Mouse (Mus musculus) heart, embryonic 10.5 days (tissue): ENCODE data around the gene Hist1h4a. TPM values are rescaled to one million over a fixed set of nuclear protein-coding genes. Genes with fewer than 3 reads are reported as not detected.
"Not testable (repeated sequence)": the region's sequence is repeated elsewhere in the genome, so short reads cannot be mapped to it uniquely, and the experiment has no call there.

Experiments
- DNase-seq: peaks from one replicate; pipeline ENCODE4 v3.0.0-alpha.2; 2017; ENCODE audit warnings: low spot score
- H3K27ac ChIP-seq: fragments of 300-500 bp; sonication (generic); 2 replicates; pipeline ENCODE4 v1.5.1; 2016; ENCODE audit warnings: mild to moderate bottlenecking
- H3K27me3 ChIP-seq: fragments of 300-500 bp; sonication (generic); 2 replicates; pipeline ENCODE4 v1.6.1; 2016; ENCODE audit warnings: mild to moderate bottlenecking; ENCODE audit not compliant: poor library complexity, insufficient read depth, severe bottlenecking
- H3K36me3 ChIP-seq: fragments of 300-500 bp; sonication (generic); 2 replicates; pipeline ENCODE4 v1.6.1; 2016; ENCODE audit warnings: mild to moderate bottlenecking, moderate library complexity
- H3K4me1 ChIP-seq: fragments of 300-500 bp; sonication (generic); 2 replicates; pipeline ENCODE4 v1.6.1; 2016; ENCODE audit warnings: mild to moderate bottlenecking
- H3K4me3 ChIP-seq: fragments of 300-500 bp; sonication (generic); 2 replicates; pipeline ENCODE4 v1.5.1; 2016; ENCODE audit warnings: mild to moderate bottlenecking, moderate library complexity
- H3K9me3 ChIP-seq: fragments of 300-500 bp; sonication (generic); 2 replicates; pipeline ENCODE4 v1.6.1; 2016; ENCODE audit warnings: mild to moderate bottlenecking, moderate library complexity
- WGBS: fragments of 180-500 bp; shearing (Covaris S2); methylation state at CpG from one replicate; pipeline ENCODE4 v1.1.7; 2016; 5-methylcytosine and 5-hydroxymethylcytosine counted together
- microRNA-seq: library from miRNA; unstranded; fragments of <30 nt; microRNA quantifications from one replicate; pipeline ENCODE4, GENCODE M21; 2017
- polyA plus RNA-seq: library from polyadenylated mRNA; unstranded; fragments of >200 nt; fragmentation: Nextera tagmentation; extraction: Ambion mirVana; gene quantifications from 2 replicates; pipeline ENCODE4 v1.2.1, GENCODE M21; 2016

The Hist1h4a gene
- polyA plus RNA-seq, 1 experiment from 2014 or later = 0.28 TPM

- H3K4me1 ChIP-seq = peaks cover 4% of the 10 kb centered on the region
- peak; percentile 82 for DNase-seq
- no peaks in the 10 kb centered on the region for H3K27me3 ChIP-seq
- 20% methylated on average over 8 of the region's 8 CpGs for WGBS
- H3K9me3 ChIP-seq = no peaks in the 10 kb centered on the region
- H3K4me3 ChIP-seq = no peak overlapping the region
- no peaks in the 10 kb centered on the region for H3K36me3 ChIP-seq
- no peak overlapping the region; the same call in 1 of the 2 replicates for H3K27ac ChIP-seq
Observed at GRCm38 (mm10) chr13:23730479-23730878, 30.6 kb downstream of the Hist1h4a start.

- WGBS = 92% methylated on average over 5 of the region's 5 CpGs
- H3K9me3 ChIP-seq = no peaks in the 10 kb centered on the region
- H3K4me1 ChIP-seq = peaks cover 8% of the 10 kb centered on the region
- H3K36me3 ChIP-seq = no peaks in the 10 kb centered on the region
- H3K27ac ChIP-seq = no peak overlapping the region
- H3K27me3 ChIP-seq = no peaks in the 10 kb centered on the region
- H3K4me3 ChIP-seq = no peak overlapping the region
- DNase-seq = no peak
Observed at GRCm38 (mm10) chr13:23729706-23730105, 31.3 kb downstream of the Hist1h4a start.

- Histone ChIP-seq H3K4me3 (no peak overlapping the region), H3K36me3 (no peaks in the 10 kb centered on the region), H3K9me3 (no peaks in the 10 kb centered on the region), H3K4me1 (peaks cover 13% of the 10 kb centered on the region), H3K27ac (no peak overlapping the region), H3K27me3 (no peaks in the 10 kb centered on the region)
- no peak for DNase-seq
- WGBS = 91% methylated on average over 9 of the region's 9 CpGs
Observed at GRCm38 (mm10) chr13:23729192-23729525, 31.9 kb downstream of the Hist1h4a start.

GRCm38 (mm10) chr13:23728472-23729191, 32.4 kb downstream of the Hist1h4a start:
- Histone ChIP-seq H3K27me3 (no peaks in the 10 kb centered on the region), H3K9me3 (no peaks in the 10 kb centered on the region), H3K36me3 (no peaks in the 10 kb centered on the region), H3K4me1 (peaks cover 18% of the 10 kb centered on the region), H3K27ac (no peak overlapping the region), H3K4me3 (no peak overlapping the region)
- DNase-seq = no peak
- 71% methylated on average over 18 of the region's 18 CpGs for WGBS

- no peaks in the 10 kb centered on the region for H3K27me3 ChIP-seq
- peak overlapping the region; percentile 73; the same call in 1 of the 2 replicates for H3K27ac ChIP-seq
- whole genome bisulfite sequencing = 63% methylated on average over 1 of the region's 1 CpGs
- DNase-seq = no peak
- H3K9me3 ChIP-seq = no peaks in the 10 kb centered on the region
- H3K4me1 ChIP-seq = peaks cover 15% of the 10 kb centered on the region
- H3K36me3 ChIP-seq = no peaks in the 10 kb centered on the region
- H3K4me3 ChIP-seq = no peak overlapping the region
Observed at GRCm38 (mm10) chr13:23725213-23725612, 35.8 kb downstream of the Hist1h4a start.

- peaks cover 15% of the 10 kb centered on the region for H3K4me1 ChIP-seq
- H3K27ac ChIP-seq = peak overlapping the region; percentile 73; the same call in 1 of the 2 replicates
- no peaks in the 10 kb centered on the region for H3K36me3 ChIP-seq
- no peaks in the 10 kb centered on the region for H3K9me3 ChIP-seq
- no peak overlapping the region for H3K4me3 ChIP-seq
- no peaks in the 10 kb centered on the region for H3K27me3 ChIP-seq
- no peak for DNase-seq
- WGBS = 42% methylated on average over 4 of the region's 4 CpGs
Observed at GRCm38 (mm10) chr13:23724239-23724638, 36.8 kb downstream of the Hist1h4a start.

- 11% methylated on average over 2 of the region's 2 CpGs for WGBS
- not testable (repeated sequence) for DNase-seq, H3K27ac ChIP-seq
Observed at GRCm38 (mm10) chr13:23717593-23718245, 43.3 kb downstream of the Hist1h4a start.

GRCm38 (mm10) chr13:23717176-23717575, 43.9 kb downstream of the Hist1h4a start:
- no peak for DNase-seq
- no peak overlapping the region for H3K27ac ChIP-seq
- H3K27me3 ChIP-seq = no peaks in the 10 kb centered on the region
- H3K4me3 ChIP-seq = no peak overlapping the region
- peaks cover 3% of the 10 kb centered on the region; the same call in 1 of the 2 replicates for H3K4me1 ChIP-seq
- no peaks in the 10 kb centered on the region for H3K9me3 ChIP-seq
- no peaks in the 10 kb centered on the region for H3K36me3 ChIP-seq
- WGBS = 36% methylated on average over 11 of the region's 11 CpGs

More at GRCm38 (mm10) chr13:23717593-23718245, 43.3 kb downstream of the Hist1h4a start:
- not testable (repeated sequence) for H3K4me1 ChIP-seq, H3K36me3 ChIP-seq, H3K4me3 ChIP-seq, H3K27me3 ChIP-seq, H3K9me3 ChIP-seq

GRCm38 (mm10) chr13:23716261-23717042, 44.6 kb downstream of the Hist1h4a start:
- DNase-seq = no peak
- H3K4me3 ChIP-seq = no peak overlapping the region
- H3K27ac ChIP-seq = no peak overlapping the region
- peaks cover 3% of the 10 kb centered on the region; the same call in 1 of the 2 replicates for H3K4me1 ChIP-seq
- H3K9me3 ChIP-seq = no peaks in the 10 kb centered on the region
- no peaks in the 10 kb centered on the region for H3K27me3 ChIP-seq
- H3K36me3 ChIP-seq = no peaks in the 10 kb centered on the region
- WGBS = 61% methylated on average over 5 of the region's 5 CpGs

Small RNA genes lying within 50 kb of the gene (microRNA-seq; reads per million reads assigned to microRNA genes)
- gene Gm44314 (not detected), gene Gm44484 (not detected)

Other genes starting within 250 kb of the Hist1h4a start
- 2.5 and 2.8 TPM in 2 replicates for gene Hist1h4h, start 230.2 kb downstream of the Hist1h4a start, polyA plus RNA-seq
- 1.7 and 4.9 TPM in 2 replicates for gene Hist1h2af, start 227.3 kb downstream of the Hist1h4a start, polyA plus RNA-seq
- gene Hist1h3g, start 225.8 kb downstream of the Hist1h4a start, polyA plus RNA-seq = 3.2 and 3.5 TPM in 2 replicates
- 0.22 and 0.73 TPM in 2 replicates for gene Hist1h2bh, start 217.8 kb downstream of the Hist1h4a start, polyA plus RNA-seq
- gene Hist1h3f, start 217.2 kb downstream of the Hist1h4a start, polyA plus RNA-seq = 0.31 and 0.99 TPM in 2 replicates
- gene Hist1h4f, start 209.6 kb downstream of the Hist1h4a start, polyA plus RNA-seq = 0.51 TPM in 1 of 2 replicates, not detected in the other
- gene Hist1h1d, start 208.0 kb downstream of the Hist1h4a start, polyA plus RNA-seq = 0.17 and 0.36 TPM in 2 replicates
- 3.0 and 3.5 TPM in 2 replicates for gene Hist1h3e, start 198.9 kb downstream of the Hist1h4a start, polyA plus RNA-seq
- 39.9 and 49.4 TPM in 2 replicates for gene Hist1h2ae, start 190.0 kb downstream of the Hist1h4a start, polyA plus RNA-seq
- 2.8 and 4.8 TPM in 2 replicates for gene Hist1h2bg, start 189.8 kb downstream of the Hist1h4a start, polyA plus RNA-seq
- 1.1 and 1.8 TPM in 2 replicates for gene Hist1h2bf, start 187.0 kb downstream of the Hist1h4a start, polyA plus RNA-seq
- 0.54 and 1.1 TPM in 2 replicates for gene Hist1h2ad, start 186.8 kb downstream of the Hist1h4a start, polyA plus RNA-seq
- 1.4 and 5.3 TPM in 2 replicates for gene Hist1h3d, start 185.5 kb downstream of the Hist1h4a start, polyA plus RNA-seq
- 41.9 and 60.3 TPM in 2 replicates for gene Hist1h4d, start 179.6 kb downstream of the Hist1h4a start, polyA plus RNA-seq
- gene Hist1h2be, start 140.1 kb downstream of the Hist1h4a start, polyA plus RNA-seq = 1.2 and 1.9 TPM in 2 replicates
- gene Hist1h1e, start 138.7 kb downstream of the Hist1h4a start, polyA plus RNA-seq = 9.5 and 11.1 TPM in 2 replicates
- gene Hist1h2ac, start 77.3 kb downstream of the Hist1h4a start, polyA plus RNA-seq = 0.63 and 0.84 TPM in 2 replicates
- gene Hist1h2bc, start 77.0 kb downstream of the Hist1h4a start, polyA plus RNA-seq = 24.3 and 29.4 TPM in 2 replicates
- 0.24 TPM in 1 of 2 replicates, not detected in the other for gene Hist1h1t, start 65.4 kb downstream of the Hist1h4a start, polyA plus RNA-seq
- 3.2 and 3.3 TPM in 2 replicates for gene Hist1h4c, start 62.8 kb downstream of the Hist1h4a start, polyA plus RNA-seq
- 5.2 and 8.3 TPM in 2 replicates for gene Hfe, start 50.4 kb downstream of the Hist1h4a start, polyA plus RNA-seq
- gene Hist1h1c, start 22.4 kb downstream of the Hist1h4a start, polyA plus RNA-seq = 17.2 TPM in 2 replicates
- 4.2 and 4.4 TPM in 2 replicates for gene Hist1h3c, start 15.6 kb downstream of the Hist1h4a start, polyA plus RNA-seq
- 1.4 and 2.9 TPM in 2 replicates for gene Hist1h2bb, start 14.5 kb downstream of the Hist1h4a start, polyA plus RNA-seq
- 16.1 and 23.3 TPM in 2 replicates for gene Hist1h2ab, start 10.1 kb downstream of the Hist1h4a start, polyA plus RNA-seq
- 2.6 and 3.2 TPM in 2 replicates for gene Hist1h3b, start 9.0 kb downstream of the Hist1h4a start, polyA plus RNA-seq
- 3.4 and 4.4 TPM in 2 replicates for gene Hist1h4b, start 4.2 kb downstream of the Hist1h4a start, polyA plus RNA-seq
- gene Hist1h3a, start 1.2 kb upstream of the Hist1h4a start, polyA plus RNA-seq = 2.0 and 3.2 TPM in 2 replicates
- 1.2 and 1.4 TPM in 2 replicates for gene Hist1h1a, start 2.4 kb upstream of the Hist1h4a start, polyA plus RNA-seq
- gene Trim38, start 8.7 kb upstream of the Hist1h4a start, polyA plus RNA-seq = 0.14 TPM in 1 of 2 replicates, not detected in the other
- gene Slc17a2, start 45.8 kb upstream of the Hist1h4a start, polyA plus RNA-seq = 0.09 TPM in 1 of 2 replicates, not detected in the other
- not detected in 2 replicates for gene Slc17a3, start 78.2 kb upstream of the Hist1h4a start, polyA plus RNA-seq
- not detected in 2 replicates for gene Slc17a1, start 106.5 kb upstream of the Hist1h4a start, polyA plus RNA-seq
- 0.10 TPM in 1 of 2 replicates, not detected in the other for gene Slc17a4, start 153.8 kb upstream of the Hist1h4a start, polyA plus RNA-seq
- gene Hist1h2ba, start 172.9 kb upstream of the Hist1h4a start, polyA plus RNA-seq = not detected in 2 replicates
- not detected in 2 replicates for gene Hist1h2aa, start 173.2 kb upstream of the Hist1h4a start, polyA plus RNA-seq
- gene Scgn, start 230.0 kb upstream of the Hist1h4a start, polyA plus RNA-seq = 0.13 and 0.23 TPM in 2 replicates